Mouse (Mus musculus): Measurements from ENCODE around the gene Lpxn. TPM values are rescaled to one million over a fixed set of nuclear protein-coding genes. Genes with fewer than 3 reads are reported as not detected.

Lpxn gene
- polyA plus RNA-seq, 2 experiments: 4.0 to 4.8 TPM

DNA sequence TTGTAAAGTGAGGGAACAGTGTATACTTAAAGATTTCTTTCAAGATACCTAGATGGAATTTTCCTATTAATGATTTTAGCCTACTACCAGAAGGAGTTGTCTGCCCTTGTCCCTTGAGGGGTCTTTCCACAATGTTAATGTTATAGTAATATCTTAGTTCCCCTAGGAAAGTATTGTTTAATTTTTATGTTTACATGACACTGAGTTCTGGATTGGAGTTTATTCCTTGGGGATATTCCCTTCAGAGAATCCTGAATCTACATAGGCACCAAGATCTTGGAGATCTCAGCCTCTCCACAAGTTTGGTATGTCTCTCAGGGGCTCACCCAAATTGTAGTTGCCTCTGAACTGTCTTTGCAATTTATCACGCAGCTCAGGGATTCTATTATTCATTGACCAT, 61.0 kb downstream of the Lpxn start, which contains the start of gene Olfr1444:
Olfr1444 (plus strand) TSS at position 301 of the 400 bp plus-strand sequence.
- Histone ChIP-seq H3K36me3 (ENCODE audit: control insufficient read depth, insufficient read depth, low read length) (no peaks in the 10 kb centered on the region), H3K9ac (ENCODE audit: low read depth, low read length, severe bottlenecking) (no peak within 1 kb of the TSS), H3K4me1 (ENCODE audit: control insufficient read depth, insufficient read depth, low read length) (no peaks in the 10 kb centered on the region), H3K4me2 (replicated peaks; ENCODE audit: low read depth, low read length, severe bottlenecking) (no peak within 1 kb of the TSS), H3K4me3 (replicated peaks; ENCODE audit: low read length) (no peak within 1 kb of the TSS), H3K27ac (replicated peaks; ENCODE audit: low read depth, low read length) (no peak within 1 kb of the TSS), H3K27me3 (ENCODE audit: control insufficient read depth, insufficient read depth, low read length) (no peaks in the 10 kb centered on the region), H3K9me3 (ENCODE audit: control insufficient read depth, low read length) (no peaks in the 10 kb centered on the region)
- no peak for TF ChIP-seq POLR2A (IDR thresholded peaks at IDR 0.05; ENCODE audit: borderline replicate concordance, extremely low read depth, insufficient read depth, insufficient read length)
- ATAC-seq (ENCODE audit: low FRiP score, low read depth): no peak
- WGBS: 54% methylated on average over 1 of the region's 1 CpGs
- DNase-seq (ENCODE audit: low spot score): no peak

Other genes starting within 250 kb of the Lpxn start
- 0.04 and 0.08 TPM in 2 replicates for gene Gm4952, start 196.2 kb upstream of the Lpxn start, polyA plus RNA-seq (2012; rRNA removed)
- gene Gm4952, start 196.2 kb upstream of the Lpxn start, polyA plus RNA-seq (2014; fragmentation: Nextera tagmentation; extraction: Ambion mirVana): 0.33 TPM in 1 of 2 replicates, not detected in the other
- 0.04 TPM in 1 of 2 replicates, not detected in the other for gene Glyat, start 162.9 kb upstream of the Lpxn start, polyA plus RNA-seq (2012; rRNA removed)
- not detected in 2 replicates for gene Glyat, start 162.9 kb upstream of the Lpxn start, polyA plus RNA-seq (2014; fragmentation: Nextera tagmentation; extraction: Ambion mirVana)
- gene Olfr1442, start 125.8 kb upstream of the Lpxn start, polyA plus RNA-seq (2012; rRNA removed): not detected in 2 replicates
- not detected in 2 replicates for gene Olfr1442, start 125.8 kb upstream of the Lpxn start, polyA plus RNA-seq (2014; fragmentation: Nextera tagmentation; extraction: Ambion mirVana)
- not detected in 2 replicates for gene Olfr1443, start 118.1 kb upstream of the Lpxn start, polyA plus RNA-seq (2012; rRNA removed)
- not detected in 2 replicates for gene Olfr1443, start 118.1 kb upstream of the Lpxn start, polyA plus RNA-seq (2014; fragmentation: Nextera tagmentation; extraction: Ambion mirVana)
- not detected in 2 replicates for gene Keg1, start 100.4 kb upstream of the Lpxn start, polyA plus RNA-seq (2012; rRNA removed)
- not detected in 2 replicates for gene Keg1, start 100.4 kb upstream of the Lpxn start, polyA plus RNA-seq (2014; fragmentation: Nextera tagmentation; extraction: Ambion mirVana)
- gene Cntf, start 30.6 kb upstream of the Lpxn start, polyA plus RNA-seq (2012; rRNA removed): 1.7 and 2.6 TPM in 2 replicates
- 0.22 and 0.66 TPM in 2 replicates for gene Cntf, start 30.6 kb upstream of the Lpxn start, polyA plus RNA-seq (2014; fragmentation: Nextera tagmentation; extraction: Ambion mirVana)
- 28.5 and 30.4 TPM in 2 replicates for gene Zfp91, start 67 bp upstream of the Lpxn start, polyA plus RNA-seq (2012; rRNA removed)
- gene Zfp91, start 67 bp upstream of the Lpxn start, polyA plus RNA-seq (2014; fragmentation: Nextera tagmentation; extraction: Ambion mirVana): 10.3 and 11.5 TPM in 2 replicates
- not detected in 2 replicates for gene Gm5244, start 50.5 kb downstream of the Lpxn start, polyA plus RNA-seq (2012; rRNA removed)
- not detected in 2 replicates for gene Gm5244, start 50.5 kb downstream of the Lpxn start, polyA plus RNA-seq (2014; fragmentation: Nextera tagmentation; extraction: Ambion mirVana)
- gene Olfr1444, start 61.1 kb downstream of the Lpxn start, polyA plus RNA-seq (2012; rRNA removed): not detected in 2 replicates
- not detected in 2 replicates for gene Olfr1444, start 61.1 kb downstream of the Lpxn start, polyA plus RNA-seq (2014; fragmentation: Nextera tagmentation; extraction: Ambion mirVana)
- not detected in 2 replicates for gene Olfr1445, start 87.7 kb downstream of the Lpxn start, polyA plus RNA-seq (2012; rRNA removed)
- gene Olfr1445, start 87.7 kb downstream of the Lpxn start, polyA plus RNA-seq (2014; fragmentation: Nextera tagmentation; extraction: Ambion mirVana): not detected in 2 replicates
- not detected in 2 replicates for gene Olfr1446, start 97.3 kb downstream of the Lpxn start, polyA plus RNA-seq (2012; rRNA removed)
- gene Olfr1446, start 97.3 kb downstream of the Lpxn start, polyA plus RNA-seq (2014; fragmentation: Nextera tagmentation; extraction: Ambion mirVana): not detected in 2 replicates
- not detected in 2 replicates for gene Olfr1447, start 107.5 kb downstream of the Lpxn start, polyA plus RNA-seq (2012; rRNA removed)
- gene Olfr1447, start 107.5 kb downstream of the Lpxn start, polyA plus RNA-seq (2014; fragmentation: Nextera tagmentation; extraction: Ambion mirVana): not detected in 2 replicates
- not detected in 2 replicates for gene Olfr1448, start 128.2 kb downstream of the Lpxn start, polyA plus RNA-seq (2012; rRNA removed)
- not detected in 2 replicates for gene Olfr1448, start 128.2 kb downstream of the Lpxn start, polyA plus RNA-seq (2014; fragmentation: Nextera tagmentation; extraction: Ambion mirVana)
- gene Olfr1449, start 134.6 kb downstream of the Lpxn start, polyA plus RNA-seq (2012; rRNA removed): not detected in 2 replicates
- gene Olfr1449, start 134.6 kb downstream of the Lpxn start, polyA plus RNA-seq (2014; fragmentation: Nextera tagmentation; extraction: Ambion mirVana): not detected in 2 replicates
- not detected in 2 replicates for gene Olfr1450, start 154.1 kb downstream of the Lpxn start, polyA plus RNA-seq (2012; rRNA removed)
- gene Olfr1450, start 154.1 kb downstream of the Lpxn start, polyA plus RNA-seq (2014; fragmentation: Nextera tagmentation; extraction: Ambion mirVana): not detected in 2 replicates
- gene Olfr1451, start 198.8 kb downstream of the Lpxn start, polyA plus RNA-seq (2012; rRNA removed): not detected in 2 replicates
- not detected in 2 replicates for gene Olfr1451, start 198.8 kb downstream of the Lpxn start, polyA plus RNA-seq (2014; fragmentation: Nextera tagmentation; extraction: Ambion mirVana)
- gene Olfr1453, start 232.1 kb downstream of the Lpxn start, polyA plus RNA-seq (2012; rRNA removed): not detected in 2 replicates
- not detected in 2 replicates for gene Olfr1453, start 232.1 kb downstream of the Lpxn start, polyA plus RNA-seq (2014; fragmentation: Nextera tagmentation; extraction: Ambion mirVana)

Data from limb, embryonic 14.5 days (tissue).